Mouse (Mus musculus) heart, embryonic 14.5 days (tissue): ENCODE data around the gene Galntl6. TPM values are rescaled to one million over a fixed set of nuclear protein-coding genes. Genes with fewer than 3 reads are reported as not detected.

ENCODE experiments used
- ATAC-seq: fragments of 200-750 bp; cut with Nextera tagmentation; 2 replicates; pipeline ENCODE4 v1.8.0; 2017; ENCODE audit warnings: low read depth, moderate TSS enrichment; ENCODE audit not compliant: insufficient number of reproducible peaks, insufficient read depth, low FRiP score
- H3K27ac ChIP-seq, 2 experiments: fragments of 200-500 bp in 1 of 2; fragments of 300-500 bp in 1 of 2; sonication (generic) in 1 of 2; replicated peaks in 1 of 2; 2 replicates each; pipeline ENCODE4 v1.5.1; 2012 to 2014; ENCODE audit warnings: low read depth in 2 of 2, low read length in 2 of 2, control low read depth in 1 of 2, mild to moderate bottlenecking in 1 of 2, mixed read lengths in 1 of 2; ENCODE audit not compliant: control insufficient read depth in 1 of 2, insufficient read depth in 1 of 2
- H3K27me3 ChIP-seq: fragments of 300-500 bp; sonication (generic); 2 replicates; pipeline ENCODE4 v1.6.1; 2014; ENCODE audit warnings: mild to moderate bottlenecking, low read length, control low read depth; ENCODE audit not compliant: control insufficient read depth, insufficient read depth
- H3K36me3 ChIP-seq: fragments of 300-500 bp; sonication (generic); 2 replicates; pipeline ENCODE4 v1.6.1; 2014; ENCODE audit warnings: mild to moderate bottlenecking, control low read depth, low read length, mixed read lengths; ENCODE audit not compliant: control insufficient read depth, insufficient read depth
- H3K4me1 ChIP-seq, 2 experiments: fragments of 200-500 bp in 1 of 2; fragments of 300-500 bp in 1 of 2; sonication (generic) in 1 of 2; 2 replicates each; pipeline ENCODE4 v1.6.1; 2012 to 2014; ENCODE audit warnings: low read length in 2 of 2, control low read depth in 1 of 2, mixed read lengths in 1 of 2; ENCODE audit not compliant: control insufficient read depth in 2 of 2, insufficient read depth in 2 of 2
- H3K4me2 ChIP-seq: fragments of 300-500 bp; sonication (generic); 2 replicates; pipeline ENCODE4 v1.6.1; 2014; ENCODE audit warnings: mild to moderate bottlenecking, low read length
- H3K4me3 ChIP-seq, 2 experiments: fragments of 200-500 bp in 1 of 2; fragments of 300-500 bp in 1 of 2; sonication (generic) in 1 of 2; 2 replicates each; pipeline ENCODE4 v1.5.1; 2012 to 2014; ENCODE audit warnings: low read length in 2 of 2, mild to moderate bottlenecking in 2 of 2, control low read depth in 1 of 2, low read depth in 1 of 2, moderate library complexity in 1 of 2; ENCODE audit not compliant: control insufficient read depth in 1 of 2, insufficient read depth in 1 of 2
- H3K9ac ChIP-seq: fragments of 300-500 bp; sonication (generic); 2 replicates; pipeline ENCODE4 v1.6.1; 2014; ENCODE audit warnings: mild to moderate bottlenecking, low read length
- H3K9me3 ChIP-seq: fragments of 300-500 bp; sonication (generic); 2 replicates; pipeline ENCODE4 v1.6.1; 2016; ENCODE audit warnings: low read length, control low read depth; ENCODE audit not compliant: control insufficient read depth
- WGBS: fragments of 180-500 bp; shearing (Covaris S2); extraction: QIAGEN DNeasy Blood & Tissue Kit; methylation state at CpG from one replicate; pipeline ENCODE4 v1.1.7; 2014; 5-methylcytosine and 5-hydroxymethylcytosine counted together
- polyA plus RNA-seq: library from polyadenylated mRNA; unstranded; fragments of >200 nt; fragmentation: Nextera tagmentation; extraction: Ambion mirVana; gene quantifications from 2 replicates; pipeline ENCODE4 v1.2.1, GENCODE M21; 2014

Galntl6 gene
- 0.05 and 0.07 TPM in 2 replicates for polyA plus RNA-seq

DNA sequence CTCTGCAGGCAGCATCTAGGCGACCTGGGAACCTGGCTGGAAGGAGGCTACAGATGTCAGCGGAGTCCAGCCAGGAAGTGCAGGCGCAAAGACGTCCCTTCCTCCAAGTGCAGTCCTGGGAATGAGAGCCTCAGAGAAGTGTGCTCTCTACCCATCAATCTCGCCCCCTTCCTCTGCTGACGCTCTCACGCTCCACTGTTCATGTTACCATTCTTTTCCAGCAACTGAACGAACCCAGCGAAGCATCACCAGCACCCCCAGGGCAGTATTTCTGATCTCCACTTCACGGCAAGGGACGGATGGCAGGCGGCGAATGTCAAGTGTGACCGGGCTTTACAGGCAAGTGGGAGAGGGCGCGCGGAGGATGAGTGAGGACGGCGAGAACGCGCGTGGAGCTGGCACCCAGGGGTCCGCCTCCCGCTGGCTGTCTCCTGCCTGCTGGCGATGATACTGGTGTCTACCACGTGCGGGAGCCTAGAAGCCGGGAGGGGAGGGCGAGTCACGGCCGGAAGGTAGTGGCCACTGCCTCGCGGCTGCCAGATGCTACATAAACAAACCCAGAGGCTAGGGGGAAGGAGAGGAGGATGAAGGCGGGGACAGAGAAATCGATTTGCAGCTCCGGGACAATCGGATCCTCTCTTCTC is at the start of gene Galntl6:
Galntl6 (minus strand) TSS at position 445 of the 644 bp plus-strand sequence.
- peaks cover 24% of the 10 kb centered on the region; the same call in 1 of the 2 replicates for H3K27me3 ChIP-seq
- peak within 1 kb of the TSS; percentile 96 for H3K4me2 ChIP-seq
- peaks cover 7 to 8% of the 10 kb centered on the region in 2 experiments; a peak in 3 of 4 replicates for H3K4me1 ChIP-seq
- H3K4me3 ChIP-seq = peak within 1 kb of the TSS; percentile 53 to 57
- no peak within 1 kb of the TSS for H3K27ac ChIP-seq
- H3K9me3 ChIP-seq = no peaks in the 10 kb centered on the region
- WGBS = under 1% methylated on average over 36 of the region's 37 CpGs
- no peaks in the 10 kb centered on the region for H3K36me3 ChIP-seq
- no peak for ATAC-seq
- peak within 1 kb of the TSS; percentile 28 for H3K9ac ChIP-seq

DNA sequence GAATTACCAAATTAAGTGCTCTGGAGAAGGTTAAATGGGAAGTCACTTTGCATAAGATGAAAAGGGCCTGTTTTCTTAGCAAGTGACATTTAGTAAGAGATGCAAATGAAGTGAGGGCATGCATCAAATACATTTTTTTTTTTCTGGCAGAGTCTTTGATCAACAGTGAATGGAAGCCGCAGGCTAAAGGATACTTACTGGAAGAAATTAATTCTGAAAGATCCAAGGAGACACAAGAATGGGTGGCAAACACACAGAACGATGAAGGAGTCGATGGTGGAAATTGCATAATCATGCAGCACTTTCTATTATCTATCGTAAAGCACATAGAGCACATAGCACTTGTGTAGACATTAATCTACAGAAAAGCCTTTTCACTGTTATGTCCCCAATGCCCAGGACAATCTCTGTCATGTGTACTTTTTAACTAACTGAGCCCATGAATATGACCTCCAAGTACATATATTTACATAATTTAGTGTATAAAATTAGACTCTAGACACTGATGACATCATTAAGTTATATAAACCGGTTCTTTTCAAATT is 44.8 kb upstream of the Galntl6 start:
- no peak for ATAC-seq
- WGBS = 77% methylated on average over 5 of the region's 5 CpGs
- no peaks in the 10 kb centered on the region for H3K27me3 ChIP-seq

DNA sequence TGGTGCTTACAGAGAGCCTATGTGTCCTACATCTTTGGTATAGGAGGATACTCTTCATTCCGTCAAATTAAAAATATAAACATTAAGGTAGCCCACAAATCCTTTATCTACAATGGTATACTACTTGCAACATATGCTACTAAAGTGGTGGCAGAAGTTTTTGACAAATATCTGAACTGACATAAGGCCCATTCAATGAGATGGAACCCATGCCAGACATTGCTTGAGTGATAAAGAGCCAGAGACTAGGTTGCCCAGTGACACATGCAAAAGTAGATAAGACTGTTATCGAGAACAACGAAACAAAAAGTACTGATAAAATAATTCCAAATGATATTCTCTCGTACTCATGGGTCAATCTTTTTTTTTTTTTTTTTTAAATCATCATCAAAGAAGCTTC is 31.3 kb upstream of the Galntl6 start:
- WGBS = 58% methylated on average over 4 of the region's 4 CpGs
- ATAC-seq = no peak

More for the DNA sequence above, 44.8 kb upstream of the Galntl6 start:
- Histone ChIP-seq H3K9me3 (no peaks in the 10 kb centered on the region), H3K9ac (no peak overlapping the region), H3K27ac (no peak overlapping the region), H3K4me2 (no peak overlapping the region), H3K36me3 (no peaks in the 10 kb centered on the region), H3K4me1 (no peaks in the 10 kb centered on the region), H3K4me3 (no peak overlapping the region)

GRCm38 (mm10) chr8:58931066-58931465 is 18.6 kb upstream of the Galntl6 start:
- WGBS = 62% methylated on average over 1 of the region's 1 CpGs
- no peaks in the 10 kb centered on the region for H3K36me3 ChIP-seq
- no peaks in the 10 kb centered on the region for H3K9me3 ChIP-seq
- H3K4me2 ChIP-seq = no peak overlapping the region
- H3K4me3 ChIP-seq = no peak overlapping the region
- no peak overlapping the region for H3K27ac ChIP-seq
- no peak for ATAC-seq
- no peaks in the 10 kb centered on the region for H3K4me1 ChIP-seq
- H3K9ac ChIP-seq = no peak overlapping the region
- H3K27me3 ChIP-seq = no peaks in the 10 kb centered on the region

More for the DNA sequence above, 31.3 kb upstream of the Galntl6 start:
- Histone ChIP-seq H3K27me3 (no peaks in the 10 kb centered on the region), H3K9me3 (no peaks in the 10 kb centered on the region), H3K4me2 (no peak overlapping the region), H3K27ac (no peak overlapping the region), H3K9ac (no peak overlapping the region), H3K4me1 (no peaks in the 10 kb centered on the region), H3K4me3 (no peak overlapping the region), H3K36me3 (no peaks in the 10 kb centered on the region)

DNA sequence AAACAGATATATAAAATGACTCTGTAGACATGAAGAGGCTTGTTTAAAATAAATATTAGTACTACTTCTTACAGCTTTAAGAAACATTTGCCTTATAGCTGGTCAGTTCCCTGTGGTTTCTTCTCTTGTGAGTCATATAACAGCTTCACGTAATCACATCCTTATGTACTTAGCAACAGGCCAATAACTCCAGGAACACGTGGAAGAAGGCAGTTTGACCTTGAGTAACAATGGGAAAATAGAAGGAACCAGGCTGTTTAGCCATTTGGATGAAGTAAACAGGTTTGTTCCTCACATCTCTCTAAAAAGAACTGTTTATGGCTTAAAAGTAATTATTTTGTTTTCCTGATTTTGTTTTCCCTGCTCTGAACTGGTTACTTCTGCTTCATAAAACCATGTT is 2.7 kb upstream of the Galntl6 start:
- Histone ChIP-seq H3K4me2 (no peak overlapping the region), H3K27me3 (peaks cover 24% of the 10 kb centered on the region; the same call in 1 of the 2 replicates), H3K36me3 (no peaks in the 10 kb centered on the region), H3K9me3 (no peaks in the 10 kb centered on the region), H3K9ac (no peak overlapping the region), H3K4me1 (peaks cover 7 to 8% of the 10 kb centered on the region in 2 experiments; a peak in 3 of 4 replicates), H3K4me3 (no peak overlapping the region), H3K27ac (no peak overlapping the region)
- WGBS = 66% methylated on average over 2 of the region's 2 CpGs
- no peak for ATAC-seq

GRCm38 (mm10) chr8:58913640-58913968 is 1.2 kb upstream of the Galntl6 start:
- no peak for ATAC-seq

DNA sequence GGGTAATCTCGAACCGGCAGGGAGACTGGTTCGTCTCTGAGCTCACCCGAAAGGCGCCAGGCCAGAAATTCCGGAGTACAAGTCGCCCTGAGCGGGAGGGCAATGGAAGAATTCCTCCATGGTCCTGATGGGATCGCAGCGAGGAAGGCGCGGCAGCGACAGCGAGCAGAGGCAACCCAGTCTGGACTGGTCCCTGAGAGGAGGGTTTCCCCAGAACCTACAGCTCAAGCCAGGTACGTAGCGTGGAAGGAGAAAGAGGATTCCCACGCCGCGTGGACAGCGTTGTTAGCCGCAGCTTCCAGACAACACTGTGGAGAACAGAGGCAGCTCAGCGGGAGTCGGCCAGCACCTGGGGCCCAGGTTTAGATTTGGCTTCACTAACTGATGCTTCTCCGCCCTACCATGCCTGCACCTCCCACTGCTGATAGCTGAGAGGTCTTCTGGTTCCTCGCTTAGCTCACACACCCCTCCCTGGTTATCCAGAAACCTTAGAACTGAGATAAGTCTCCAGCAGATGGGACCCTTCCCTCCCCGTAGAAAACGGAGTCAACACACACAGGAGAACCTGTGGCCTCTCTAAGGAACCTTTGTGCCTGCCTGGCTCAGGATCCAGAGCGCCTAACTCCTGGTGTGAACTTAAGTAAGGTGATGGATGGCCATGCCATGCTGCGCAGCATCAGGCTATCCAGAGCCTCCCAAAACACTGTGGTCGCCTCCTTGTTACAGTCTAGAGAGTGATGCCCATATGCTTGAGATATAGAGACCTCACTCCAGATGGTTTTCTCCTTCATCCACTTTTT is 600 bp upstream of the Galntl6 start:
- Histone ChIP-seq H3K27me3 (peaks cover 24% of the 10 kb centered on the region; the same call in 1 of the 2 replicates), H3K36me3 (no peaks in the 10 kb centered on the region), H3K9ac (peak overlapping the region; percentile 28), H3K9me3 (no peaks in the 10 kb centered on the region), H3K4me1 (peaks cover 7 to 8% of the 10 kb centered on the region in 2 experiments; a peak in 3 of 4 replicates), H3K4me2 (peak overlapping the region; percentile 96), H3K4me3 (peak overlapping the region; percentile 53 to 57), H3K27ac (no peak overlapping the region)
- no peak for ATAC-seq
- WGBS = 3% methylated on average over 30 of the region's 30 CpGs

More at GRCm38 (mm10) chr8:58913640-58913968, 1.2 kb upstream of the Galntl6 start:
- Histone ChIP-seq H3K27ac (no peak overlapping the region), H3K4me2 (no peak overlapping the region), H3K4me3 (no peak overlapping the region), H3K27me3 (peaks cover 24% of the 10 kb centered on the region; the same call in 1 of the 2 replicates), H3K9me3 (no peaks in the 10 kb centered on the region), H3K36me3 (no peaks in the 10 kb centered on the region), H3K4me1 (peaks cover 7 to 8% of the 10 kb centered on the region in 2 experiments; a peak in 3 of 4 replicates), H3K9ac (no peak overlapping the region)
- WGBS = 85% methylated on average over 2 of the region's 3 CpGs
